Mouse (Mus musculus) large intestine, adult 2 months (tissue): ENCODE results near the gene Cdc73. TPM values are rescaled to one million over a fixed set of nuclear protein-coding genes. Genes with fewer than 3 reads are reported as not detected.
"Not testable (repeated sequence)": the region's sequence is repeated elsewhere in the genome, so short reads cannot be mapped to it uniquely, and the experiment has no call there.

Experiments
- DNase-seq: peaks from one replicate; pipeline ENCODE4 v3.0.0-alpha.2; 2012; ENCODE audit warnings: low read depth, low spot score
- WGBS: fragments of 180-500 bp; shearing (Covaris S2); methylation state at CpG from one replicate; pipeline ENCODE4 v1.1.7; 2018; 5-methylcytosine and 5-hydroxymethylcytosine counted together
- polyA plus RNA-seq: library from polyadenylated mRNA; depleted of rRNA; stranded (reverse); fragments of >200 nt; gene quantifications from 2 replicates; pipeline ENCODE4 v1.2.3, GENCODE M21; 2012

Cdc73 gene
- polyA plus RNA-seq, 1 experiment: 2.9 TPM

- whole genome bisulfite sequencing: 86% methylated on average over 3 of the region's 3 CpGs
- DNase-seq: no peak
Observed at GRCm38 (mm10) chr1:143684849-143685248, 17.8 kb downstream of the Cdc73 start.

DNA sequence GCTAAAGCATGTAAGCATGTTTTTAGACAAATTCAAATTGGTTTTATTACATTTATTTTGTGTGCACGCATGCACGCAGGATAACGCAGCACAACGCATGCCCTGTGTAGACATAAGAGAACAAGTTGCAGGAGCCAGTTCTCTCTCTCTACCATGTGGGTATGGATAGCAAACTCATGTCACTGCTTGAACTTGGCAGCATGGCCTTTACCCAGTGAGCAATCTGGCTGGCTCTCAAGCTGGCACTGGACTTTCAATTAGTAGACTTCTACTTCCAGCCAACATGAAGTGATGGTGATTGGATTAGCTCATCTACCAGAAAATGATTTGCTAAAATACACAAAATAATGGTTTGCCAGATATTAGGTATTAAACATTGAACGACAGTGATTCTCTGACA, 21.6 kb downstream of the Cdc73 start:
- no peak for DNase-seq
- 93% methylated on average over 5 of the region's 5 CpGs for WGBS

DNA sequence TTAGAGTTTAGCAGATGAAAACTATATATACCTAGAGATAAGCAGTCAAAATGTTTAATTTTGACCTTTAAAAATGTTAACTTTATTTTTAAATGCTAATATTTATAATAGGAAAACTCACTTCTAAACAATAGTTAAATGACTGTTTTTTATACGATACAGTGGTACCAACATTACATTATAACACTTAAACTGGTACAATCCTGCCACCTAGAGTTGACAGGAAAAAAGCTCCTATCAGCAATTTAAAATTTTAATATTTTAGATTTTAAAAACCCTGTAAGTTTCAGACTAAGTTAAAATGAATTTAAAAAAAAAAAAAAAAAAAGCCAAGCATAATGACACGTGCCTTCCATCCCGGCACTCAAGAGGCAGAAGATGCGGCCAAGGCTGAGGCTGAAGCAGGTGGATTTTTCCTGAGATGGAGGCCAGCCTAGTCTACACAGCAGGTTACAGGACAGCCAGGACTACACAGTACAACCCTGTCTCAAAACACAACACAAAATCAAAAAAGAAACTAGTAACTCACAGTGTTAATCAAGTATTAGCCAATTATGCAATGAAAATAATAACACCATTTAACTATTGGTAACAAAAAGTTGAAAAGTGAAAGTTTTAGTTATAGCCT, 26.8 kb downstream of the Cdc73 start:
- 85% methylated on average over 4 of the region's 4 CpGs for WGBS
- DNase-seq: no peak

- WGBS: 94% methylated on average over 4 of the region's 4 CpGs
- DNase-seq: not testable (repeated sequence)
Observed at GRCm38 (mm10) chr1:143664786-143665185, 37.9 kb downstream of the Cdc73 start.

- no peak for DNase-seq
- 94% methylated on average over 2 of the region's 2 CpGs for WGBS
Observed at GRCm38 (mm10) chr1:143663197-143663596, 39.5 kb downstream of the Cdc73 start.

DNA sequence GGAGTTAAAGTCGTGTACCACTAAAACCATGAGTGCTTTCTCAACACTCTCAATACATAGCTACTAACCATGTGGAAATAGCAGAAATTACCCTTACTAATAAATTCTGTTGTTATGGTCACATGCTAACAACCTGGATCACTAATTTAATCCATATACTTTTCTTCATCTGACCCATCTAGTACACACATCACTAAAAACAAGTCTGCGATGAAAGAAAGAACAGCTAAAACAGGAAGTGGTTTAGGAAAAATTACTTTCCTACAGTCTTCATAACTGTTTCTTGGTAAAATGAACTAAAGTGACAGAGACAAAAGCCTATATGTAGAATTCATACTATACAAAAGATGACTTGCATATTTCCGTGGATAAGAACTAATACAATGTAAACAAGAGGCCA, 49.0 kb downstream of the Cdc73 start:
- 77% methylated on average over 3 of the region's 3 CpGs for WGBS

DNA sequence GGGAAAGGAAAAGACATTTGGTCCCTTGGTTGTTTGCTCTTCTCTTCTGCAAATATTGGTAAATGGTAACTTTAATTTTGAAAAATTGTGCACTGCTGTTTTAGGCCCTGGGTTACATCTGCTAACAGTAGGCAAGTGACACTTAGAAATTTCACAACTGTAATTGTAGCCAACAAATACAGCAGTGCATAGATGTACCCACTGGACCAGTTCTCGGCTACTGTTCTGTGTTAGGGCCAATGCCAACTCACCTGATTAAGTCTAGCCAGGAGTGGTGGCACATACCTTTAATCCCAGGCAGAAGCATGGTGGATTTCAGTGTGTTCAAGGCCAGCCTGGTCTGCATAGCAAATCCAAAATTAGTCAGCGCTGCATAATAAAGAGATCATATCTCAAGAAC, 52.4 kb downstream of the Cdc73 start:
- 76% methylated on average over 2 of the region's 2 CpGs for WGBS
- DNase-seq: no peak

More for the DNA sequence above, 49.0 kb downstream of the Cdc73 start:
- DNase-seq: no peak

DNA sequence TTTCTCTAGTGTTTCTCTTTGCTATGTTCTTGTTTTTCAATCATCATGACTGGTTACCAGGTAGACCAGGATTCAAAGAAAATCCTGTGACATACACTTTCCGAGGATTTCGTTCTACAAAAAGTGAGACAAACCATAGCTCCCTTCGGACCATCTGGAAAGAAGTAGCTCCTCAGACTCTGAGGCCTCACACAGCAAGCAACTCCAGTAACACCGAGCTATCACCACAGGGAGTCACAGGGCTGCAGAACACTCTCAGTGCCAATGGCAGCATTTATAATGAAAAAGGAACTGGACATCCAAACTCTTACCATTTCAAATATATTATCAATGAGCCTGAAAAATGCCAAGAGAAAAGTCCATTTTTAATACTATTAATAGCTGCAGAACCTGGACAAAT, 56.5 kb downstream of the Cdc73 start:
- no peak for DNase-seq
- WGBS: 89% methylated on average over 4 of the region's 4 CpGs

GRCm38 (mm10) chr1:143645386-143645785, 57.3 kb downstream of the Cdc73 start:
- 59% methylated on average over 4 of the region's 4 CpGs for WGBS
- no peak for DNase-seq

DNA sequence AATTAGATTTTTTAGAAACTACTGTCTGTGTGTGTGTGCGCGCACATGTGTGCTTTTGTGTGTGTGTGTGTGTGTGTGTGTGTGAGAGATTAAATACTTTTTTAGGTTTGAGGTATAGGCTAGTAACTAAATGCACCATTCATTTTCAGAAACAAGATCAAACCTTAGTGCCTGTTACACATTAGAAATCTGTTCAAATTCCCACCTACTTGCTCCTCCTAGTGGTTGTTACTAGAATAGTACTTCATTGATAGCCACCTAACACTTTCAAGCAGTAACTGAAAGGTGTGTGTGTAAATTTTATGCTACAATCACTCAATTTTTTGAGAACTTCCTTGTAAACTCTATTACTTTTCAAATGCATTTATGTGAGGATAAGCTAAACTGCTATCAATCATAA, 58.5 kb downstream of the Cdc73 start:
- no peak for DNase-seq
- 83% methylated on average over 2 of the region's 2 CpGs for WGBS

DNA sequence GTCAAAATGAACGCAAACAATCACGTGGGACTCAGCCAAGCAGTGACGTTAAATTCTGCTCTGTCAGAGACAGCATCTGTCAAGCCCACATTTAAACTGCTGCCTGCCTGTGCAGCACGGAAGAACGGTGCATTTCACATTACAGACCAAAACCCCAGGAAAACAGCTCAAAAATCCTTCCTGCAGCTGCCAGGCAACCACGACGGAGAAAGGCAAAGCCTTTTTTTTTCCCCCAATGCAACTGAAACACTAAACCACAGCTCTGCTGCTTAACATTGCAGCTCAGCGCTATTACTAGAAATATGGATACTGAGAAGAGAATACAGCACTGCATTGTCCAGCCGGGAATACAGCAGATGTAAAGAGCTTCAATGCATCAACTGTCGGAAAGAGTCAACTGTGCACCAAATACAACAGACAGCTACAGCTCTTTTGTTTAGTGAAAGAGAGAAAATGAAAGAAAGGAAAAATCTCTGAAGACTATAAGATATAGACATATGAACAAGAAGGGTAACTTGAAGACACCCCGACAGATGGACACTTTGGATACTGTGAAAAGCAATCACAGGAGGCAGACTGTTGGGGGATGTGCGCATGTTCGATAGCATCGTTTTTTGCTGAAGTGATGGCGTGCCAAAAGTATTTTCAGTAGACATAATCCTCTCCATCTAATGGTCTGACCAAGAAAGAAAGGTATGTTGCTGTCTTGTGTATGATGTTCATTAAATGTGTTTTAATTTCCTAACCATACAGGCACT, 61.9 kb downstream of the Cdc73 start, which contains the start of gene B3galt2:
Gene B3galt2, plus strand, starts transcription at position 15 of the 758 bp plus-strand sequence.
- no peak for DNase-seq
- WGBS: 28% methylated on average over 15 of the region's 15 CpGs

- WGBS: 58% methylated on average over 2 of the region's 2 CpGs
Observed at GRCm38 (mm10) chr1:143632854-143633587, 69.7 kb downstream of the Cdc73 start.

DNA sequence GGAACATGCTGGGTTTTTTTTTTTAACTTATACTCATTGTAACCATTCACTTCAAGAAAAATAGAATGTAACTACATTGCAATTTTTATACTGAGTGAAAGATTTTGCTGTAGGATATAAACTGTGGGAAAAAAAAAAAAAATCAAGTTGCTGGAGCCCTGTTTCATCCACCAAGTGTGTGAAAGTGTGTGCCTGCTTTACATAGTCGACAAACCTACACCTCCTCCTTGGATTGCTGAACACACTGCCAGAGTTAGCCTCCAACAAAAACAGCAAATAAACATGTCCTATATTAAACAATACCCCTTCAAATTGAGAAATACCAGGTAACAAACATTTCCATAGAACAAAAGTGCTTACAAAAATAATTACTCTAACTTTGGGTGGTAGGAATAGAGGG, 70.3 kb downstream of the Cdc73 start:
- DNase-seq: no peak
- WGBS: 63% methylated on average over 1 of the region's 1 CpGs

More at GRCm38 (mm10) chr1:143632854-143633587, 69.7 kb downstream of the Cdc73 start:
- DNase-seq: no peak

DNA sequence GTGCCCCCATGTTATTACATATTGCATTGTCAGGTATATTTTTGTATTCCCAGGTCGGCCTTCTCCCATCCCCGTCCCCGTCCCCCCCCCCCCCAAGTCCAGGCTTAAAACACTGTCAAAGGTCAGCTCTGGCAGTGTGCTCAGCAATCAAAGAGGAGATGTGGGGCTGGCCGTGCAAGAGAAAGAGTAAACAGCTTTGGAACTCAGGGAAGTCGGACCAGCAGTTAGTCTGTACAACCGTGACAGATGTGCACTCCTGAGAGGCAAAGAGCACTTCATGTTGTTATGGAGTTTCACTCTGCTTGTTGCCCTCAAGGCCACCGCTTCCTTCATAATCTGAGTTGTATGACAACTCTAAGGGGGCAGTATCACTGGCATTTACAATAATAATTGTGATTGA, 71.4 kb downstream of the Cdc73 start:
- WGBS: 55% methylated on average over 7 of the region's 7 CpGs
- DNase-seq: no peak

DNA sequence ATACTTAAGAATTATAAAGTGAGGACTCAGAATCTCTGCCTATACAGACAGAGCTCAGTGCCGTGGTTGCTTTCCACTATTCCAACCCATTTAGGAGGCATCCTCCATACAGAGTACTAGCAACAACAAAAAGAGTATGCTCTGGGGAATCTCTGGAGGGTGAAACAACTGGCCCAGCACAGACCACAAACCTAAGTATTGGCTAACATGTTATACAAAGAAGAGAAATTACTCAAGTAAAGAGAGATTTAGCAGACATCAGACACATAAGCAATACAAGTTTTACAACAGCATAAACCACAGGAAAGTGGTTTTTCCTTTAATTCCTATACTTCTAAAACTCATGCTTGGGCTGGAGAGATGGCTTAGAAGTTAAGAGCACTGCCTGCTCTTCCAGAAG, 80.1 kb downstream of the Cdc73 start:
- no peak for DNase-seq
- 85% methylated on average over 1 of the region's 1 CpGs for WGBS

DNA sequence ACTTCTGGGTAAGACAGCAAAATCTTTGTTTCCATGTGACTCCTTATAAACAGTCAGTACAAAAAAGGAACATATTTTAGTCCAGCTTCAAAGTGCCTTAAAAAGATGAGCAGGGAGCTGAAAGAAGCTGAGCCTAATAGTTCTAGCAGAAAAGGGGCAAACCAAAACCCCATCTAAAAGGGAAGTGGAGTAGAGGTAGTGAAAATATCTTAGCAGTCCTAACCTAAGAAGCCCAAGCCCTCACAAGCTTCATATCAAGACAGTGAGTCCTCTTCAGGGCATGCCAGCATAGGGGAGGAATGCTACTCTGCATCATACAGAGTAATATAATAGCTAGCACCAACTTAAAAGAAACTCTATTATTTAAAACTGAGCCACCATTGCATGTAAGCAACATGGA, 80.8 kb downstream of the Cdc73 start:
- no peak for DNase-seq

DNA sequence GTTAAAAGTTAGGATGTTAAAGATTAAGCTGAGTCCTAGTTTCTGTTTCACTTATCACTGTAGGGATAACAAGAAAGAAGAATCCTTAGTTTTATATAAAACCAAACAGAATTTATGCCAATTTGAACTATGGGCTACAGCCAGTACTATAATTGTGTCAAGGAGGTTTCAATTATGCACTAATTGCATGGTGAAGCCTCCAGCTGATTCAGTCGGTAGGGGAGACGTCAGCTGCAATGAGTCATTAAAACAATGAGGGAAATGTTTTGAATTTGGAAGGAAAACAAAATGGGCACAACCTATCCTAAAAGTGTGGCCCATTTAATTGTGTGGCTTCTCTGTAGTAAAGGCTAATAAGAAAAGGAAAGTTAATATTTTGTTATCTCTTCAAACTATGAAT, 82.9 kb downstream of the Cdc73 start:
- WGBS: 25% methylated on average over 2 of the region's 2 CpGs
- DNase-seq: no peak

GRCm38 (mm10) chr1:143612901-143613300, 89.8 kb downstream of the Cdc73 start:
- over 99% methylated on average over 2 of the region's 2 CpGs for WGBS
- DNase-seq: no peak

DNA sequence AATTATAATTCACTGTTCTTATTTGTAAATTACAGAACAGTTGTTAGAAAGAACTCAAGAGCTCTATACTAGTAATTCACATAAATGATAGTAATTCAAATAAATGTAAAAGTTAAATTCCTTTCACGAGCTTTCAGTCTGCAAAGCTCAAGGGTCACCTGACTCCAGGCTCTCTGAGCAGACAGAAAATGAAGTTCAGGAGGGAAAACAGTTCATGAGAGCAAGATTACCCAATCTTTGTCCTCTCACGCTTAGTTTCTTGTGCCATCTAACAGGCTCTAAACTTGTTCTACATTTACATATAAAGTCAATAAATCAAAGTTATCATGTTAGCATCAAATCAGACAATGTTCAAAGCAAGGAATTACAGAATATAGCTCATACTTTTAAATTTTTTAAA, 93.8 kb downstream of the Cdc73 start:
- DNase-seq: no peak
- WGBS: 57% methylated on average over 2 of the region's 2 CpGs

- WGBS: 85% methylated on average over 2 of the region's 2 CpGs
- DNase-seq: no peak
Observed at GRCm38 (mm10) chr1:143596864-143597263, 105.8 kb downstream of the Cdc73 start.
